Mouse (Mus musculus) cerebellum, postnatal 14 days (tissue): ENCODE measurements around the gene Tax1bp3.

Experiments used
- DNase-seq, 2 experiments: peaks; one replicate each; pipeline ENCODE4 v3.0.0; 2021; ENCODE audit warnings: mixed read lengths in 2 of 2

Tax1bp3 gene

DNA sequence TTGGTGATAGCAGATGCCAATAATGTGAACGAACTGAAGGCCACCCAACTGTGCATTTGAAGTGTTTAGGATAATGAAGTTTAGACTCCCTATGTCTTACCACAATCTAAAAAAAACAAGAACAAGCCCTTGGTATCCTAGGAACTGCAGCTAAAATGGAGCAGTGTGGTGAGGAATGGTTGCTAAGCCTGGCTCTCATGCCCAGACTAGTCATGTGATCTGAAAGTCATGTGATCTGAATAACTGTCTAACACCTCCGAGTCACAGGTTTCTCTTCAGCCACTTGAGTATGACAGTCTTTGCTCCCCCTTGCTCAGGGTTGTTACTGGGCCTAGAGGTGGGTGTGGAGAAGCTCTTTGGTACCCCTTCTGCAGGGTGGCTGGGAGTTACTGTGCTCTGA is 55.6 kb downstream of the Tax1bp3 start:
- DNase-seq, result no peak
